Mouse (Mus musculus) telencephalon, adult 2 months (tissue): ENCODE data around the gene Muc4.
A peak's percentile ranks its signal among the peaks of the same experiment; 100 is the strongest.

Experiments used
- DNase-seq: peaks from one replicate; pipeline ENCODE4 v3.0.0-alpha.2; 2011; ENCODE audit warnings: low read depth, low spot score

Muc4 gene

DNA sequence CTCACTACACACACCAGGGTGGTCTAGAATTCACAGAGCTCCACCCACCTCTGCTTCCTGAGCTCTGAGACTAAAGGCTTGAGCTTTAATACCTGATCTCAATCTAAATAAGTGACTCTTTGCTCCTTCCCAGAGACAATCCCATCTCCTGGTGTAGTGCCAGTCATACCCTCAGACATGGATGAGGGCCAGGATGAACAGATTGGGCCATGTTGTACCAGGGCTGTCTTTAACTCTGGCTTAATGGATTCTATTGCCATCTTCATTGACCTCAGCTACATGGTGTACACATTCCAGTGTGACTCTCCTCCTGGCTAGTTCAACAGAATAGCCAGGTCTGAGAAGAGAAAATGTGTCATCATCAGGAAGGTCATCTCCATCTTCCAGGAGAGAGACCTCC, 9.2 kb upstream of the Muc4 start:
- DNase-seq = no peak

DNA sequence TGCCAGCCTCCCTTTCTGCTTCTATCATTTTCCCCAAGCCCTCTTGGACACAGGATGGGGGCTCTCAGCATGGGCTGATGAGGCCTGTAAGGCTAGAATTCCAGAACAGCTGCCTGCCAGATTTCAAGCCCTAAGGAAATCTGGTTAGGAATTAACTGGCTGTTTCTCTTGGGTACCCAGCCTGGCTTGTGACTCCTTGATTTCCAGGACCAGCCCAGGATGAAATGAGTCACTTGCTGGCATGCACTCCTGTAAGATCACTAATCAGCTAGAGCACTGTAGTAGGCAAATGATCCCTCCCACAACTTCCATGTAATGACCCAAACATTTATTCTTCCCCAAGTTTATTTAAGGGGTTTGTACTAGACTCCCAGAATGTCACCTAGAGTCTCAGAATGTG, 7.4 kb upstream of the Muc4 start:
- DNase-seq = no peak

DNA sequence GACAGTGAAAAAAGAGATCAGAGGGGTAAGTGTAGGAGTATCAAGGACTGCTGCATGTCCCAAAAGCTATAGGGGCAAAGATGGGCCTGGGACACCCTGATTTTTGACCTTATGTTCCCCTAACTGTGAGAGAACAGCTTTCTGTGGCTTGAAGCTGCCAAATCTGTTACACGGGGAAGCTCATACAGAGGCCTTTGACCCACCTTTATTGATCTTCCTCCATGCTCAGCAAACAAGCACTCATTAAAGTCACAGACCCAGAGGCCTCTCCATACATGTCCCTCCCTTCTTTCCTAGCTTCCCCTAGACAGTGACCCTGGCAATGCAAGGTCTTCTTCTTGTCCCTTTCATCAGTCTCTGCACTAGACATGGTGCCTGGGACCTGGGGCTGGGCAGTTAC, 7.0 kb upstream of the Muc4 start:
- DNase-seq = no peak

DNA sequence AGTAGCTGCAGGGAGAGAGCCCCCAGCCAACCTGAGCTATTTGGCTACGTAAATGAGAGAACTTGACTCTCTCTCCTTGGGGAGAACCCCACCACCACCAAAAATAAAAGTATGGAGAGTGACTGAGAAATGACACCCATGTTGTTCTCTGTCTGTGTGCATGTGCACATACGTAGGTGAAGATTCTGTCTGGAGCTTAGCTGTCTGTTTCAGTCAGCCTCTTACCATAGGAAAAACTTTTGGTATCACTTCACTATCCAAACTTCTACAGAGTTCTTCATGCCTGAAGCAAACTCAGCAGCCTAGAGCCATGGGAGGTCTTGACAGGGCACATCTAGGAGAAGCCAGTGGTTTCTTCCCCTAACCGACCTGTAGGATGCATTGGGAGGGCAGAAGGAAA, 2.5 kb upstream of the Muc4 start:
- DNase-seq = no peak

DNA sequence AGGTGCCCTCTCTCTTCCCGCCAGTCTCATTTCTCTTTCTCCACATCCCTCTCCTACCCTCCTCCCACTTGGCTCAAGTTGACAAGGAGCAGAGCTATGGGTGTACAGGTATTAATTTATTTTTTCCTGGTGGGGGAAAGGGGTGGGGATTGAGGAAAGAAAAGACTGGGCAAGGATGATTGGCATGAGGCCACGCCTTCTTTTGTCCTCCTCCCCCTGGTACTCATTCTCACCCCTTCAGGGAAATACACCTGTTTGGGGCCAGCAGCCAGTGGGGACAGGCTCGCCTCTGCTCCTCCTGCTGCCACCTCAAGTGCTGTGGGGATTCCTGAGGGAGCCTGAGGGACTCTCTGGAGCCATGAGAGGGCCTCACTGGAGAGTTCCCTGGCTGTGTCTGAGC, 336 bp downstream of the Muc4 start:
- DNase-seq = no peak

DNA sequence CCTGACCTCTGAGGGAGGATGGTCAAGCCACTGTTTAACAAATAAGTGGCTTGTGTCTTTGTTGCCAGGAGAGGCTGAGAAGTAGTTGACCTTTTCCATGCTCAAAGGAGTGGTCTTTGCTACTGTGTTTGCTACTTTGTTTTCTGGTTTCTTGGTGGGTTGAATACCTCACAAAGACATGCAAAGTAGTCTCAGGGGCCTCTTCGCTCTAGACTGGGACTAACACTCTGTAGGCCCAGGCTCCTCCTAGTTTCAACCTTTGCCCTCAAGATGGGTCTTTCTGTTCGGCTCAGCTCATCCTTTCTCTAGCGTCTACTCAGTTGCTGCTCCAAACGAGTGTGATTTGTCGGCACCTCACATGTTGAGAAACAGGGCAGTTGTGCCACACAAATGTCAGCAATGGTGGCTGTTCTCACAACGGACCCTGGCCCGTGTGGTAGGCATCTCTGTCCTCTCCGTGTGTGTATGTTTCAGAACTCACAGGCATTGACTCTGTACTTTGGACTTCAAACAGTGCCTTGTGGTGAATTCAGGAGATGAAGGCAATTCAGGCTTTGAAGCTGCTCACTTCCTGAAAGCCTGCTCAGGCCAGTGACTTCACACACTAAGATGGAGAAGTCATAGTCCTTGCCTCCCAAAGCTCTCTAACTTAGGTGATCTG, 4.4 kb downstream of the Muc4 start:
- DNase-seq = no peak

DNA sequence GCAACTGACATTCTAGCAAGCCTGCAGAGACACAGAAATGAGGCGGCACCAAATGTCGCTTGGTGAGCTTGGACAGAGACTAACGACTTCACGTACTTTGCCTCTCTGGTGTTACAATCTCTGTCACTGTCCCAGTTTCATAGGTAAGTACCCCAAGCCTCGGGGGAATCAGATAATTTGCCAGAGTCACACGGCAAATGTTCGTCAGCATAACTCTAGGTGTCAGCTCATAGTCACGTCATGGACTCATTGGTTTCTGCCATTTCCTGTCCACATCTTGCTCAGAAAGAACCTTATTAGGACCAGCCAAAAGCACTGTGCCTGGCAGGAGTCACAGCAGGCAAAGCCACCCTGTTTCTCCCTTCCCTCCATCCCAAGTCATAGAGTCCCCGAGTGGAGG, 5.7 kb downstream of the Muc4 start:
- DNase-seq = no peak

DNA sequence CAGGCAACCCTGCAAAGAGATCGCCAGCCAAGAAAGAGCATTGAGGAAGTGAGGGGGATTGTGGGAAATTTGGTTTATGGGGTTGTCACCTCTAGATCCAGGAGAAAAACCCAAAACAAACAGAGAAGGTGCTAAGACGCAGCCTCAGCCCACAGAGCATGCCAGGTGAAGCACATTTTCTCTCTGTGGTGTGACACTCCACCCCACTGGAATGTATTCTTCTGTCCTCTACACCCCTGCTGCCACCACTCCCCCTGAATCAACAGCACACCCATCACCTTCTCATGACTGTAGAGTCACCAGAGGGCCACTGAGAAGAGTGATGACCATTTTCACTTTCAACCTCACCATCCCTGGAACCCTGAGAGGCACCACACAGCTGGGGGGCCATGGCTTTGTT, 7.0 kb downstream of the Muc4 start:
- DNase-seq = no peak

DNA sequence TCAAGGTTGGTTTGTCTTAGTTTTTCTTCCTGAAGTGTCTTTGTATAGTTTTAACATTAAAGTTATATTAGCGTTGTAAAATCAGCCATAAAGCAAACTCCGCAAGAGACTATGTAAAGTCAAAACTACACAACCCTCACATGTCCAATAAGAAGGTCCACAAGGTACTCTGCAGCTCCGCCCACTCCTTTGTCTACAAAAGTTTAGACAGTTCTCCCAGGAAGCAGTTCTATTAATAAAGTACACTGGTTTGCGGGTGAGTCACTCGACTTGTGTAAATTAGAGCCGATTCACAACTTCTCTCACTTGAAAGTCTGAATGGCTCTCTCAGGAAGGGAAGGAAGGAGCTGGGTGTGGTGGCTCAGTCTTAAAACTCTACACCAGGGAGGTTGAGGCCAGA, 10.2 kb downstream of the Muc4 start:
- no peak for DNase-seq

DNA sequence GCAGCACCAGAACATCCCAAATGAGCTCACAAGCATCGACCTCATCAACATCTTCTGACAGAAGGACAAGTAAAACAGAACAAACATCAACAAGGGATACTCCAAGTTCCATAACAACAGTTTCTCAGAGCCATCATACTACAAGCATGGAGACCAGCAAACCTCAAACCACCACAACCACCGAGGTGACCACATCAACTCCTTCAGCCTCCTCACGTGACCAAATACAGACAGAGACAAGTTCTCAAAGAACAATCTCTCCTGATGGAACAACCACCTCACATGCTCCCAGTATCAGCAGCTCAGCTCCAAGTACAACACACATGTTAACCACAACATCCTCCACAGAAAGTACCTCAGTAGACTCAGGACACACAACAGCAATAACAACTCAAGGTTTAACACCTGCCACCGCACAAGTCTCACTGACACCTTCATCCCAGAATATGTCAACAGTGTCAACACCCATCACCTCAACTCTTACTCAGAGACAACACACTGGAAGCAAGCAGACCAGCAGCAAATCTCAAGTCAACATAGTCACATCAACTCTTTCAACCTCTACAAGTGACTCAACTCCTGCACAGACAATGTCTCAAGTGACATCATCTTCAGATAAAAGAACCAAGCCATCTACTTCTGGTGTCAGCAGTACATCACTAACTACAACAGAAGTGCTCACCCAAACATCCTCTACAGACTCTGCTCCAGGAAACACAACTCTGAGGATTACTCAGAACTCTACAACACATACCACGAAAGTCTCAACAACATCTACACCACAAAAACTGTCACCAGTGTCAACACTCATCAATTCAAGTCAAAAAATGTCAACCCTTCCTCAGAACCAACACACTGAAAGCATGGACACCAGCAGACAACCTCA, 14.8 kb downstream of the Muc4 start:
- DNase-seq = no peak

DNA sequence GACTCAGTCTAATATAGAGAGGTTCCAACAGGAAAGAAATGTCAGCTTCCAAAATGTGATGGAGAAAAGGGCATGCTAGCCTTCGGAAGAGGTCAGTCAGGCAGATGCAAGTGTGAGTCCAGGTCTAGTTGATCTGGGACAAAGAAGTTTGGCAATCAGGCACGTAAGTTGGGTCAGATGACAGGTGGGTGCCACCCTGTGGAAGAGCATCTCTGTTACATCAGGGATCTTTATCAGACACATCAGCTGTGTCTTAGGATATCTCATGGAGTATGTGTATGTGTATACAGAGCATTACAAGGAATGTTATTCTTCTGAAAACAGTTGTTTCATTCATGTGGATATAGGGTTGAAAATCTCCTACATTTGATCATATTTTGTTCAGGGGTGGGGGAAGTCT, 28.9 kb downstream of the Muc4 start:
- no peak for DNase-seq

DNA sequence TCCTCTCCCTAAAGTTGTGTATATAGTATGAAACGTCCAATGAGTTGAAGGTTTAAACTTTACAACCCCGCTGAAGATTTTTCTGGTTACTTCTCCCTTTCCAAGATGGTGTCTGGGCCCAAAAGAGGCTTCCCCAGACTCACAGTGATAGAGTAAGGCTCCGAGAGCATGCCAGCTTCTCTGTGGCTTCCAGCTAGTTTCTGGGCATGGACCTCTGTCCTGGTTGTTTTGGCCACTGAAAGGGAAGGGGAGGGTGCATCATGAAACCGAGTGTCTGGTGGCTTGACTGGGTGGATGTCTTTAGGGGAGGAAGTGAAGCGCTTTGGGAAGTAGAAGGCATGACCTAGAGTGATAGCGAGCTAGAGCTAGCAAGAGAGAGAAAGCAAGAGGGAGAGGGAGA, 29.3 kb downstream of the Muc4 start:
- no peak for DNase-seq

DNA sequence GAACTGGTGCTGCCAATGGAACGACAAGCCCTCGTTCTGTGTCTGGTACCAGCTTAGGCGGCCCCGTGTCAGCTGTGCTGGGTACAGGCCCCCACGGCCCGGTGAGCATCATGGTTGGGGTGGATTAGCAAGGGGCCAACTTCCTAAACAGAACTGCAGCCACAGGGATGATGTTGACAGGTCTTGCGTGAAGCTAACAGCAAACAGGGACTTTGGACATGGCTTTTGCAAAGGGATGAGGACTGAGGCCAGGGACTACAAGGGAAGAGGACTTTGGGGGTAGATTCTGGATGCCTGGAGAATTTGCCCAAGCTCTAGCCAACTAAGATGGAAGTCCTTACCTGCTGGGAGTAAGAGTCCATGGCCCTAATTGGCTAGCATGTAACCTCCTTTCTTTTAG, 31.2 kb downstream of the Muc4 start:
- DNase-seq = no peak

DNA sequence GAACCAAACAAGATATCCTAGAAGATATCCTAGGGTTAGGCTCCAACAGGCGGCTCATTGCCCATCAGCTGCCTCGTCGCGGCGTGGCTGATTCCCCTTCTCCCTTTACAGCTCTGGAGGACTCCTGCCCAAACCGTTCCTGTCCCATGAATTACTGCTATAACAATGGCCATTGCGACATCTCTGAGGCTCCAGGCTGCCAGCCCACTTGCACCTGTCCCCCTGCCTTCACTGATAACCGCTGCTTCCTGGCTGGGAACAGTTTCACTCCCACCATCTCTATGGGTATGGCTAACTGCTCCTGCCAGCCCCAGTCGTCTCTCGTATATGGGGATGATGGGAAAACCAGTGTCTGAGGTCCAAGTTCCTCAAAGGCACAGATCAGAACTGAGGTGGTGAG, 41.0 kb downstream of the Muc4 start:
- no peak for DNase-seq

DNA sequence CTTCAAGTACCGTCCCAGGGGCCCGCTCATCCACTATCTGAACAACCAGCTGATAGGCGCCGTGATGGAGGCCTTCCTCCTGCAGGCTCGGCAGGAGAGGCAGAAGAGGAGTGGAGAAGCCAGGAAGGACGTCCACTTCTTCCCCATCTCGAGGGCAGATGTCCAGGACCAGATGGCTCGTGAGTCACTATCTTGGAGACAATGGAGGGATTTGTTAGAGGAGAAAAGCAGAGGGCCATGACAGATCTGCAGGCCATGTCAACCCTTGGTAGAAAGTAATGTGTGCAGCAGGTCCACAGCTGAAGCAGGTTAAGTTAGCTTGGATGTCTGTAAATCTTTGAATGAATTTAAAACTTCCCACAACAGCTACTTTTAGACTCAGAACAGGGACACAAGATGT, 43.3 kb downstream of the Muc4 start:
- no peak for DNase-seq

DNA sequence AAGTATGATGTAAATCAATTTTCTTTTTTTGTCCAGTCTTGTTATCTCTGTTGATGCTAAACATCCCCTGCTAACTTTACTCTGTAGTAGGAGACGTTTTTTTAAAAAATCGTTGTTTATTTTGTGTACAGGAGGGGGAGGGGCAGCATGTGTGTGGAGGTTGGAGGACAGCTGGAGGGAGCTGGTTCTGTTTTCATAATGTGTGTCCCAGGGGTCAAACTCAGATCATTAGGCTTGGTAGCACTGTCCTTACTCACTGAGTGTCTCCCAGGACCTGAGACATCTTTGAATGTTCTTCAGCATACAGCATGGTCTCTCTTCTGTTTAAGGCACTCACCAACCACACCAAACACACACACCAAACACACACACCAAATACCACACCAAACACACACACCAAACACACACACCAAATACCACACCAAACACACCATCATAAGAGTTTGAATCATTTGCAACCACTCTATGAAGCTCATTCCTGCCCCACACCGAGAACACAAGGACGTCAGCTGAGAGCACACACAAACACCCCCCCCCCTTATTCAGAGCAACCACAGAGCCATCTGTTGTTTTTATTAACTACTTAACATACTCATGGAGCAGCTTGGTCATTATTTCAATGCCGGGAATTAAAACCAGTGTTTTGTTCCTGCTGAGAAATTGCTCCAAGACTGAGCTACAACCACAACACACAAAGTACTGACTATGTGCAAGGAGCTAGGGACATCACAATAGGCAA, 47.8 kb downstream of the Muc4 start:
- DNase-seq = no peak

DNA sequence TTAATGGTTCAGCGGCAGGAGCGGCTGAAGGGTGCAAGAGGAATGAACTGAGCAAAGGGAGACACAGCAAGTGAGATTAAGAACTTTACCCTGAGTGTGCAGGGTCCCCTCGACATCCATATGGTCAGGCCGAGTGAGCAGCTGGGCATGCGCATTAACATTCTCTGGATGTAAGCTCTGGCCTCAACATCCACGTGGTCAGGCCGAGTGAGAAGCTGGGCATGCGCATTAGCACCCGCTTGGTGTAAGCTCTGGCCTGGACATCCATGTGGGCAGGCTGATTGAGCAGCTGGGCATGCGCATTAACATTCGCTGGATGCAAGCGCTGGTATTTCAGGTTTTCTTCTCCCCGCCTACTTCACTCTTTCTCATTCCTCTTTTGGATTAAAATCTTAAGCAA, 49.2 kb downstream of the Muc4 start:
- peak; percentile 55 for DNase-seq

DNA sequence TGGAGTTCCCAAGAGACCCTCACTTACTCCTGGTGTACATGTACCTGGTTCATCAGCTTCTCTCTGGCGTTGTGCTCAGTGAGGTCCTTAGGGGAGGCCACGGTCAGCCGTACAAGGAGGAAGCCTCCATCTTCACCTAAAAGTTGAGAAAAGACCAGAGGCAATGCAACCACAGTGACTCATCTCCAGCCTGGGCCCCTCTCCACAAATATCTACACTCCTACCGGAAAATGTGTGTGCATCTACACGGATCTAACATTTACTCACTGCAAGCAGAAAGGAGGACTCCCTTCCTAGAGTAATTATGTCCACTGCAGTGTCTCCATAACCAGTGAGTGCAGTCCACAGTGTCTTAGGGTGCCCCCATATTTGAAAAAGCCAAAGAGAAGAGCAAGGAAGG, 54.4 kb downstream of the Muc4 start:
- DNase-seq = no peak

DNA sequence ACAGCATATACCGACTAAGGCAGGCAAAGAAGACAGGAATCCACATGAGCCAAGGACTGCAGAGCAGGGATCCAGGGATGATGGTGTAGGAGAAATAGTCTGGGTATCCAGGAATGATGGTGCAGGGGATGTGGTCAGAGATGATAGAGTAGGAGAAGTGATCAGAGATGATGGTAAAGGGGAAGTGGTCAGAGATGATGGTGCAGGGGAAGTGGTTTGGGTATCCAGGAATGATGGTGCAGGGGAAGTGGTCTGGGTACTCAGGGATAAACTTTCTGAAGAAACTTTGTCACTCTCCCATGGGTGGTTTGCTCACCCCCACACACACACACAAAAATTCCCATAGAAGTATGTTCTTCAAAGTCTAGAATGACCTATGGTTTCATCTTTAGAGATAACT, 59.5 kb downstream of the Muc4 start:
- DNase-seq = no peak

DNA sequence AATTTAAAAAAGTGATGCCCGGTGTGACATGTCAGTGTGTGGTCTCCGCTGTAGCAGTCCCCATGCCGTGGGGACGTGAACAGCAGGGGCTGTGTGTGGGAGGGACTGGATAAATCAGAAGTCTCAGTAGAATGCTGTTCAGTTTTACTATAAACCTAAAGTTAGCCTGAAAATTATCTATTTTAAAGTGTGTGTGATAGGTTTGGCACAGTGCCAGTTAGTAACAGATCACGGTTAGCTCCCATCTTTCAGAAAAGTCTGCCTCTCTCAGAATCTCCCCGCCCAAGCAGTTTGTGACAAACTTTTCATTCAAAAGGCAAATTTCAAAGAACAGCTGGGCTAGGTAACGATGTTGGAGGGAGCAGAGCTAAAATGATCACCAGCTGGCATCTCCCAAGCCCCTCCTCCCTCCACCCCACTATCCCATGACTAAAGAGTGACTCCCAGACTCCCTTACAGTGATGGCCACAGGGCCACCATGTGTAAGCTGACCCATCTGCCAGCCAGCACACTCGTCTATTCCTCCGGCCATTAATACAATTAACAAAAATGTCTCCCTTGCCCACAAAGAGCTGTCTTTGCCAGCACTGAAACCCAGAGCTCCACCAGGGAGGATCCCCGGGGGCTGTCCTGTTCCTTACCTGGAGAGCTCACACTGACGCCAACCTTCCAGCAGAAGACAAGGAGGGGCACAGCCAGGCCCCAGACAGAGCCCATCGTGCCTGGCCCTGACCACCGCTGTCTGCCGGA, 61.2 kb downstream of the Muc4 start:
- DNase-seq = no peak

DNA sequence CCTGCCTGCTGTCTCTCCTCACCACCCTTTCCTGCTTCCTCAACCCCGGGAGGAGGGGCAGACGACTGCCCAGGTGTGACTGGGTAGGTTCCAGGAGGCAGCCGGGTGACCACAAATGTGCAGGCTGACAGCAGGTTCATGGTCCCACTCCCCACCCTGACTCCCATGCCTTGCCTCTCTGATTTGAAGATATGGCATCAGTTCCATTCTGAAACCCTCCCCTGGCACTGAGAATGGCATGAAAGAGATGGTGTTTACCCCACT, 61.7 kb downstream of the Muc4 start, which contains the start of gene Muc20:
Gene Muc20 (minus strand): TSS at position 10 of the 264 bp plus-strand sequence.
- DNase-seq = no peak

DNA sequence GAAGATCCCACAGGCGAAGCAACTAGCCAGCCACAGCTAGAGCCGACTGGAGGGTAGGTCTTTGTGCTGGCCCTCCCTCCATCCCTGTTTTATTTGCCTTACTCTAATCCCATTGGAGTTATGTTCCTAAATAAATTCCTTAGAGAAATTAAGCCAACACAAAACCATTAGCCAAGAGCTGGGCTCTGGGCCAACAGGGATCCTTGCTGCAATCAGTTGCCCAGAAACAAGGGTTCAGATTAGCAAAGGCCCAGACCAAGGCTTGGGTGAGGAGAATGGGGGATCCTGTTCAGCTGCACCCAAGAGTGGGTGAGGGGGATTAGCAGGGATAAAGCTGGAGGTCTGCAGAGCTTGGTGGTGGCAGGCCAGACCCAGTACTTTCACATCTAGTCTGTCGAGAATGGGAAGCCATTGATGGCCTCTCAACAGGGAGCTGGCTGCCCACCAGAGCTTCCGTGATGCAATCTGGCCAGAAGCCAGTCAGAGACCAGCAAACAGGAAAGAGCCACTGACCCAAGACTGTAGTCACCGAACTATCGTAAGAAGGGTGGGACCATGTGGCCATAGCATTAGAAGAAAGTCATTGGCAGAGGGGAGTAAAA, 67.7 kb downstream of the Muc4 start:
- DNase-seq = no peak
